Mouse (Mus musculus) heart, embryonic 11.5 days (tissue): ENCODE measurements around the gene Tenm1. TPM values are rescaled to one million over a fixed set of nuclear protein-coding genes. Genes with fewer than 3 reads are reported as not detected.

Experiments used
- ATAC-seq: fragments of 200-750 bp; cut with Nextera tagmentation; replicated peaks from 2 replicates; pipeline ENCODE4 v1.8.0; 2017; ENCODE audit warnings: moderate library complexity; ENCODE audit not compliant: insufficient number of reproducible peaks, low FRiP score, low TSS enrichment
- H3K27ac ChIP-seq: fragments of 300-500 bp; sonication (generic); 2 replicates; pipeline ENCODE4 v1.5.1; 2014; ENCODE audit warnings: mild to moderate bottlenecking, low read depth, low read length
- H3K27me3 ChIP-seq: fragments of 300-500 bp; sonication (generic); 2 replicates; pipeline ENCODE4 v1.6.1; 2014; ENCODE audit warnings: mild to moderate bottlenecking, low read length, mixed read lengths; ENCODE audit not compliant: control insufficient read depth, insufficient read depth
- H3K36me3 ChIP-seq: fragments of 300-500 bp; sonication (generic); 2 replicates; pipeline ENCODE4 v1.6.1; 2014; ENCODE audit warnings: mild to moderate bottlenecking, low read length, moderate library complexity, mixed read lengths; ENCODE audit not compliant: control insufficient read depth, insufficient read depth
- H3K4me1 ChIP-seq: fragments of 300-500 bp; sonication (generic); 2 replicates; pipeline ENCODE4 v1.6.1; 2014; ENCODE audit warnings: low read length; ENCODE audit not compliant: control insufficient read depth, insufficient read depth
- H3K4me2 ChIP-seq: fragments of 300-500 bp; sonication (generic); 2 replicates; pipeline ENCODE4 v1.6.1; 2014; ENCODE audit warnings: mild to moderate bottlenecking, moderate library complexity
- H3K4me3 ChIP-seq: fragments of 300-500 bp; sonication (generic); 2 replicates; pipeline ENCODE4 v1.5.1; 2014; ENCODE audit warnings: low read depth, low read length
- H3K9ac ChIP-seq: fragments of 300-500 bp; sonication (generic); 2 replicates; pipeline ENCODE4 v1.6.1; 2014; ENCODE audit warnings: mild to moderate bottlenecking, low read depth, low read length, moderate library complexity
- H3K9me3 ChIP-seq: fragments of 300-500 bp; sonication (generic); replicated peaks from 2 replicates; pipeline ENCODE4 v1.6.1; 2016; ENCODE audit warnings: low read length; ENCODE audit not compliant: control insufficient read depth
- WGBS: fragments of 180-500 bp; shearing (Covaris S2); extraction: QIAGEN DNeasy Blood & Tissue Kit; methylation state at CpG from one replicate; pipeline ENCODE4 v1.1.7; 2014; ENCODE audit not compliant: insufficient replicate concordance; 5-methylcytosine and 5-hydroxymethylcytosine counted together
- polyA plus RNA-seq: library from polyadenylated mRNA; unstranded; fragments of >200 nt; fragmentation: Nextera tagmentation; extraction: Ambion mirVana; gene quantifications from 2 replicates; pipeline ENCODE4 v1.2.1, GENCODE M21; 2014

The Tenm1 gene
- polyA plus RNA-seq, result 0.04 TPM in 1 of 2 replicates, not detected in the other

GRCm38 (mm10) chrX:43428855-43429263 is at the start of gene Tenm1:
Tenm1 (minus strand) TSS chrX:43429126.
- H3K4me1 ChIP-seq, result no peaks in the 10 kb centered on the region
- no peak within 1 kb of the TSS for H3K27ac ChIP-seq
- H3K36me3 ChIP-seq, result no peaks in the 10 kb centered on the region
- no peak for ATAC-seq
- H3K9me3 ChIP-seq, result no peaks in the 10 kb centered on the region
- peak within 1 kb of the TSS; percentile 68 for H3K4me2 ChIP-seq
- WGBS, result 16% methylated on average over 17 of the region's 22 CpGs
- peaks cover 16% of the 10 kb centered on the region for H3K27me3 ChIP-seq
- H3K9ac ChIP-seq, result no peak within 1 kb of the TSS
- peak within 1 kb of the TSS; percentile 35 for H3K4me3 ChIP-seq

GRCm38 (mm10) chrX:43467311-43467710 is 38.4 kb upstream of the Tenm1 start:
- H3K4me1 ChIP-seq, result no peaks in the 10 kb centered on the region
- no peak overlapping the region for H3K9ac ChIP-seq
- H3K9me3 ChIP-seq, result no peaks in the 10 kb centered on the region
- H3K4me2 ChIP-seq, result no peak overlapping the region
- H3K27ac ChIP-seq, result no peak overlapping the region
- H3K27me3 ChIP-seq, result no peaks in the 10 kb centered on the region
- H3K4me3 ChIP-seq, result no peak overlapping the region
- no peak for ATAC-seq
- no peaks in the 10 kb centered on the region for H3K36me3 ChIP-seq

GRCm38 (mm10) chrX:43430581-43430980 is 1.7 kb upstream of the Tenm1 start:
- peak overlapping the region; percentile 68 for H3K4me2 ChIP-seq
- ATAC-seq, result no peak
- WGBS, result 8% methylated on average over 11 of the region's 11 CpGs

GRCm38 (mm10) chrX:43429982-43430531 is 1.1 kb upstream of the Tenm1 start:
- no peaks in the 10 kb centered on the region for H3K36me3 ChIP-seq
- no peak overlapping the region for H3K27ac ChIP-seq
- H3K9ac ChIP-seq, result no peak overlapping the region
- H3K9me3 ChIP-seq, result no peaks in the 10 kb centered on the region
- peak overlapping the region; percentile 68 for H3K4me2 ChIP-seq
- no peaks in the 10 kb centered on the region for H3K4me1 ChIP-seq
- H3K4me3 ChIP-seq, result peak overlapping the region; percentile 35
- WGBS, result 15% methylated on average over 25 of the region's 25 CpGs
- no peak for ATAC-seq
- H3K27me3 ChIP-seq, result peaks cover 16% of the 10 kb centered on the region

More at GRCm38 (mm10) chrX:43430581-43430980, 1.7 kb upstream of the Tenm1 start:
- Histone ChIP-seq H3K9ac (no peak overlapping the region), H3K27me3 (peaks cover 16% of the 10 kb centered on the region), H3K9me3 (no peaks in the 10 kb centered on the region), H3K27ac (no peak overlapping the region), H3K4me1 (no peaks in the 10 kb centered on the region), H3K36me3 (no peaks in the 10 kb centered on the region), H3K4me3 (peak overlapping the region; percentile 35)

- Histone ChIP-seq H3K4me2 (peak overlapping the region; percentile 68), H3K36me3 (no peaks in the 10 kb centered on the region), H3K9me3 (no peaks in the 10 kb centered on the region), H3K9ac (no peak overlapping the region), H3K27ac (no peak overlapping the region), H3K4me3 (peak overlapping the region; percentile 29), H3K4me1 (no peaks in the 10 kb centered on the region), H3K27me3 (peaks cover 16% of the 10 kb centered on the region)
- WGBS, result 14% methylated on average over 12 of the region's 12 CpGs
- no peak for ATAC-seq
These were observed 411 bp upstream of the Tenm1 start for GRCm38 (mm10) chrX:43429337-43429736.

GRCm38 (mm10) chrX:43427961-43428365 is 963 bp downstream of the Tenm1 start:
- no peak overlapping the region for H3K27ac ChIP-seq
- peak overlapping the region; percentile 68 for H3K4me2 ChIP-seq
- peaks cover 16% of the 10 kb centered on the region for H3K27me3 ChIP-seq
- H3K4me1 ChIP-seq, result no peaks in the 10 kb centered on the region
- no peak for ATAC-seq
- WGBS, result 15% methylated on average over 12 of the region's 12 CpGs
- no peak overlapping the region for H3K9ac ChIP-seq
- H3K36me3 ChIP-seq, result no peaks in the 10 kb centered on the region
- H3K4me3 ChIP-seq, result peak overlapping the region; percentile 29
- H3K9me3 ChIP-seq, result no peaks in the 10 kb centered on the region

- Histone ChIP-seq H3K27ac (no peak overlapping the region), H3K36me3 (no peaks in the 10 kb centered on the region), H3K9me3 (no peaks in the 10 kb centered on the region), H3K4me1 (no peaks in the 10 kb centered on the region), H3K4me3 (no peak overlapping the region), H3K4me2 (no peak overlapping the region), H3K9ac (no peak overlapping the region), H3K27me3 (peaks cover 16% of the 10 kb centered on the region)
- 30% methylated on average over 10 of the region's 10 CpGs for WGBS
- no peak for ATAC-seq
These were observed 1.8 kb downstream of the Tenm1 start for GRCm38 (mm10) chrX:43427111-43427510.

GRCm38 (mm10) chrX:43397957-43398356 is 31.0 kb downstream of the Tenm1 start:
- H3K9ac ChIP-seq, result no peak overlapping the region
- H3K9me3 ChIP-seq, result no peaks in the 10 kb centered on the region
- no peaks in the 10 kb centered on the region for H3K36me3 ChIP-seq
- WGBS, result 72% methylated on average over 3 of the region's 3 CpGs
- no peak overlapping the region for H3K4me2 ChIP-seq
- no peak for ATAC-seq
- H3K4me3 ChIP-seq, result no peak overlapping the region
- no peaks in the 10 kb centered on the region for H3K4me1 ChIP-seq
- no peak overlapping the region for H3K27ac ChIP-seq
- H3K27me3 ChIP-seq, result no peaks in the 10 kb centered on the region

- Histone ChIP-seq H3K27me3 (no peaks in the 10 kb centered on the region), H3K4me2 (no peak overlapping the region), H3K27ac (no peak overlapping the region), H3K4me3 (no peak overlapping the region), H3K36me3 (no peaks in the 10 kb centered on the region), H3K4me1 (no peaks in the 10 kb centered on the region), H3K9ac (no peak overlapping the region), H3K9me3 (no peaks in the 10 kb centered on the region)
- WGBS, result 81% methylated on average over 5 of the region's 5 CpGs
- ATAC-seq, result no peak
These were observed 40.8 kb downstream of the Tenm1 start for GRCm38 (mm10) chrX:43388106-43388505.
